Mouse (Mus musculus) CH12.LX (cell line): Measurements from ENCODE around the gene Prkcb. TPM values are rescaled to one million over a fixed set of nuclear protein-coding genes. Genes with fewer than 3 reads are reported as not detected.

ENCODE experiments used
- DNase-seq: peaks from one replicate; pipeline ENCODE4 v3.0.0-alpha.2; 2013; ENCODE audit errors: extremely low read depth
- H3K27ac ChIP-seq: 2 replicates; pipeline ENCODE4 v1.5.1; 2012; ENCODE audit warnings: low read depth, mild to moderate bottlenecking, control low read depth, moderate library complexity; ENCODE audit not compliant: insufficient read depth
- H3K27me3 ChIP-seq: replicated peaks from 2 replicates; pipeline ENCODE3; 2012; ENCODE audit warnings: inconsistent platforms
- H3K36me3 ChIP-seq, 2 experiments: replicated peaks in 1 of 2; 2 replicates each; pipeline versions ENCODE3 to v1.6.1; 2012; ENCODE audit warnings: inconsistent platforms in 1 of 2, low read length in 1 of 2, mild to moderate bottlenecking in 1 of 2, mixed read lengths in 1 of 2, moderate library complexity in 1 of 2; ENCODE audit not compliant: control insufficient read depth in 1 of 2, insufficient read depth in 1 of 2
- H3K4me1 ChIP-seq, 2 experiments: 2 replicates each; pipeline ENCODE4 v1.6.1; 2012; ENCODE audit warnings: inconsistent platforms in 1 of 2, moderate library complexity in 1 of 2; ENCODE audit not compliant: insufficient read depth in 2 of 2, control insufficient read depth in 1 of 2
- H3K4me2 ChIP-seq: 2 replicates; pipeline ENCODE4 v1.6.1; 2012; ENCODE audit warnings: low read depth, mild to moderate bottlenecking, control low read depth; ENCODE audit not compliant: poor library complexity, insufficient read depth, severe bottlenecking
- H3K4me3 ChIP-seq, 3 experiments: fragments of 150-350 bp in 1 of 3; sonication (generic) in 1 of 3; replicated peaks in 1 of 3; 2 replicates each; pipeline versions ENCODE3 to v1.5.1; 2011 to 2012; ENCODE audit warnings: low read depth in 2 of 3, low read length in 2 of 3, mild to moderate bottlenecking in 2 of 3, moderate library complexity in 2 of 3, control low read depth in 1 of 3, improper control_type of control experiment in 1 of 3, inconsistent platforms in 1 of 3, mixed read lengths in 1 of 3; ENCODE audit not compliant: poor library complexity in 1 of 3
- H3K79me2 ChIP-seq: replicated peaks from 2 replicates; pipeline ENCODE4 v1.6.1; 2012; ENCODE audit warnings: mild to moderate bottlenecking, moderate library complexity; ENCODE audit not compliant: control insufficient read depth, poor library complexity, insufficient read depth, severe bottlenecking; ENCODE audit errors: extremely low read depth
- H3K9ac ChIP-seq: 2 replicates; pipeline ENCODE4 v1.6.1; 2012; ENCODE audit warnings: low read depth, mild to moderate bottlenecking, control low read depth, moderate library complexity; ENCODE audit not compliant: insufficient read depth
- H3K9me3 ChIP-seq: replicated peaks from 2 replicates; pipeline ENCODE3; 2012; ENCODE audit warnings: low read length, inconsistent platforms, mixed read lengths
- CTCF ChIP-seq, 2 experiments: IDR thresholded peaks in 1 of 2; conservative IDR thresholded peaks in 1 of 2; 2 replicates each; pipeline ENCODE4 v1.5.1; 2011 to 2012; ENCODE audit warnings: low read depth in 2 of 2, low read length in 2 of 2, improper control_type of control experiment in 1 of 2, inconsistent platforms in 1 of 2, mild to moderate bottlenecking in 1 of 2, moderate library complexity in 1 of 2
- E2F4 ChIP-seq: IDR thresholded peaks from 2 replicates; pipeline ENCODE4 v1.6.1; 2011; ENCODE audit warnings: low read depth, low read length, improper control_type of control experiment; ENCODE audit not compliant: insufficient replicate concordance
- ELF1 ChIP-seq: IDR thresholded peaks from 2 replicates; pipeline ENCODE4 v1.6.1; 2014; ENCODE audit warnings: low read depth, mild to moderate bottlenecking, inconsistent platforms, low read length, improper control_type of control experiment
- EP300 ChIP-seq: IDR thresholded peaks from 2 replicates; pipeline ENCODE4 v1.6.1; 2011; ENCODE audit warnings: low read length, improper control_type of control experiment
- GABPA ChIP-seq: IDR thresholded peaks from 2 replicates; pipeline ENCODE4 v1.6.1; 2012; ENCODE audit warnings: low read depth, low read length, improper control_type of control experiment, inconsistent platforms; ENCODE audit not compliant: insufficient replicate concordance
- HCFC1 ChIP-seq: IDR thresholded peaks from 2 replicates; pipeline ENCODE4 v1.6.1; 2012; ENCODE audit warnings: low read depth, mild to moderate bottlenecking, inconsistent platforms, low read length, improper control_type of control experiment
- IRF4 ChIP-seq: IDR thresholded peaks from 2 replicates; pipeline ENCODE4 v1.6.1; 2014; ENCODE audit warnings: low read depth, mild to moderate bottlenecking, inconsistent platforms, low read length, improper control_type of control experiment
- JUN ChIP-seq: IDR thresholded peaks from 2 replicates; pipeline ENCODE4 v1.6.1; 2011; ENCODE audit warnings: low read depth, mild to moderate bottlenecking, low read length, improper control_type of control experiment, moderate library complexity; ENCODE audit not compliant: insufficient read depth
- JUND ChIP-seq: conservative IDR thresholded peaks from 2 replicates; pipeline ENCODE4 v1.6.1; 2011; ENCODE audit warnings: low read depth, low read length, improper control_type of control experiment
- KAT2A ChIP-seq: IDR thresholded peaks from 2 replicates; pipeline ENCODE4 v1.6.1; 2012; ENCODE audit warnings: low read length, improper control_type of control experiment, inconsistent platforms; ENCODE audit not compliant: insufficient replicate concordance
- MAX ChIP-seq: IDR thresholded peaks from 2 replicates; pipeline ENCODE4 v1.6.1; 2011; ENCODE audit warnings: low read length, improper control_type of control experiment
- MXI1 ChIP-seq: IDR thresholded peaks from 2 replicates; pipeline ENCODE4 v1.6.1; 2011; ENCODE audit warnings: mild to moderate bottlenecking, low read depth, low read length, improper control_type of control experiment
- MYC ChIP-seq: IDR thresholded peaks from 2 replicates; pipeline ENCODE4 v1.6.1; 2011; ENCODE audit warnings: low read depth, mild to moderate bottlenecking, improper control_type of control experiment, low read length
- PAX5 ChIP-seq: IDR thresholded peaks from 2 replicates; pipeline ENCODE4 v1.6.1; 2012; ENCODE audit warnings: low read length, inconsistent platforms, mixed read lengths
- POLR2AphosphoS2 ChIP-seq: IDR thresholded peaks from 2 replicates; pipeline ENCODE4 v1.6.1; 2011; ENCODE audit warnings: low read depth, low read length, improper control_type of control experiment
- RAD21 ChIP-seq: IDR thresholded peaks from 2 replicates; pipeline ENCODE4 v1.6.1; 2011; ENCODE audit warnings: low read depth, mild to moderate bottlenecking, low read length, improper control_type of control experiment, moderate library complexity
- RCOR1 ChIP-seq: conservative IDR thresholded peaks from 2 replicates; pipeline ENCODE4 v1.6.1; 2012; ENCODE audit warnings: low read depth, mild to moderate bottlenecking, inconsistent platforms, low read length, improper control_type of control experiment
- TBP ChIP-seq: conservative IDR thresholded peaks from 2 replicates; pipeline ENCODE4 v1.6.1; 2011; ENCODE audit warnings: low read depth, low read length, improper control_type of control experiment
- TCF12 ChIP-seq: IDR thresholded peaks from 2 replicates; pipeline ENCODE4 v1.6.1; 2014; ENCODE audit warnings: low read depth, mild to moderate bottlenecking, inconsistent platforms, low read length, improper control_type of control experiment
- USF1 ChIP-seq: IDR thresholded peaks from 2 replicates; pipeline ENCODE4 v1.6.1; 2014; ENCODE audit warnings: low read depth, mild to moderate bottlenecking, inconsistent platforms, low read length, improper control_type of control experiment
- USF2 ChIP-seq: conservative IDR thresholded peaks from 2 replicates; pipeline ENCODE4 v1.6.1; 2011; ENCODE audit warnings: low read depth, low read length, improper control_type of control experiment
- ZC3H11A ChIP-seq: IDR thresholded peaks from 2 replicates; pipeline ENCODE4 v1.6.1; 2012; ENCODE audit warnings: low read depth, mild to moderate bottlenecking, inconsistent platforms, low read length, improper control_type of control experiment
- ZKSCAN1 ChIP-seq: IDR thresholded peaks from 2 replicates; pipeline ENCODE4 v1.6.1; 2012; ENCODE audit warnings: low read depth, inconsistent platforms, low read length, improper control_type of control experiment, borderline replicate concordance
- ZNF384 ChIP-seq: IDR thresholded peaks from 2 replicates; pipeline ENCODE4 v1.6.1; 2012; ENCODE audit warnings: low read depth, low read length, improper control_type of control experiment, inconsistent platforms
- dilution Hi-C: fragments of 300-500 bp; cut with MboI; formaldehyde crosslinking; loops from 2 replicates; pipeline ENCODE4 v1.14.3; 2020; ENCODE audit warnings: low sequenced_read_pairs; ENCODE audit not compliant: extremely low pct_unique_long_range_greater_than_20kb, extremely low pct_ligation_motif_present
- in situ Hi-C: fragments of 300-500 bp; cut with MboI; formaldehyde crosslinking; loops from 3 replicates; pipeline ENCODE4 v1.14.3; 2019; ENCODE audit warnings: low sequenced_read_pairs, low pct_ligation_motif_present, low pct_unique_long_range_greater_than_20kb, mixed read lengths
- polyA plus RNA-seq: library from polyadenylated mRNA; unstranded; fragments of >175 nt; gene quantifications from 2 replicates; pipeline ENCODE4 v1.2.1, GENCODE M21; 2012; ENCODE audit warnings: low read depth; ENCODE audit not compliant: insufficient read length
- total RNA-seq, 2 experiments: library from RNA; depleted of rRNA; stranded (reverse); fragments of 300-350 nt in 1 of 2; fragments of >200 nt in 1 of 2; gene quantifications; 2 replicates each; pipeline ENCODE4 v1.2.3; 2012 to 2014

Prkcb gene
- total and polyA plus RNA-seq, 3 experiments: 323 to 463 (median 337) TPM

DNA sequence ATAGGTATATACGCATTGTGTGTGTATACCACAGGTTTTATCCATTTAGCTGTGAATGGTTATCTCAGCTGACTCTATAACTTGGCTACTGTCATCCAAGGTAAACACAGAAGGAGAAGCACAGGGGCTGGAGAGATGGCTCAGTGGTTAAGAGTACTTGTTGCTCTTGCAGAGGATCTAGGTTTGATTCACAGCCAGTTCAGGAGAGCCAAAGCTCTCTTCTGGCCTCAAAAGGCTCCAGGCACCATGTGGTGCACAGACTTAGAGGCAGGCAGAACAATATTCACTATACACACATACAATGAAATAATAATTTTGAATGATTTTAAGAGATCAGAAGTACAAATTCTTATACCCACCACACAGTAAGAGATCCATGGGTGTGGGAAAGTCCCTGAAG lies 98.0 kb downstream of the Prkcb start:
- no peak for DNase-seq
- Histone ChIP-seq H3K27me3 (no peaks in the 10 kb centered on the region), H3K36me3 (peaks cover 31 to 58% of the 10 kb centered on the region in 2 experiments), H3K9me3 (no peaks in the 10 kb centered on the region), H3K4me1 (peaks cover 39 to 84% of the 10 kb centered on the region in 2 experiments), H3K27ac (peak overlapping the region; percentile 81), H3K79me2 (peaks cover 76% of the 10 kb centered on the region), H3K9ac (no peak overlapping the region), H3K4me2 (no peak overlapping the region), H3K4me3 (no peak overlapping the region)
- in situ Hi-C loops: loop anchor here (5.0 kb wide), 1 partner anchor 44 kb away; no protein-coding TSS in a partner anchor
- dilution Hi-C loops: no loop called here
- TF ChIP-seq MAX (no peak), TBP (no peak), E2F4 (no peak), EP300 (no peak)

DNA sequence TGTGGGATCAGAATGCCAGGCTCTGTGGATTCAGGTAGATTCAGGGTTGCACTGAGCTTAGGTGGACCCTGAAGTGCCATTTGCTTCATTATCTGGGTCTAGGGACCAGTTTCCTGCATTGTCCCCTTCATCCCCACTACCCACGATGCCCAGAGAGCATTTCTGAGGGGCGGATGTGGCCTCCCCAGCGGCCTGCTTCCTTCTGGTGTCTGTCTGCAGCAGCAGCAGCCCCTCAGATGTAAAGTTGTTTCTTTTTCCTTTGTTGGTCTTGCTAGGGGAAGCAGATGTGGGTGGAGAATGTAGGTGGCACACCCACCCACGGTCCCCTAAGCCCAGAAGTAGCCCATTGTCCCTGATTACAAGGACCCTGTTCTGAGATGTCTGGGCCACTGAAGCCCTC lies 99.3 kb downstream of the Prkcb start:
- TF ChIP-seq USF1: no peak
- TF ChIP-seq MYC: no peak
- TF ChIP-seq ZKSCAN1: no peak
- no peak for TF ChIP-seq ZNF384
- no peak for TF ChIP-seq ZC3H11A
- TF ChIP-seq CTCF (conservative IDR thresholded peaks at IDR 0.05 in 1 of 2, IDR thresholded peaks at IDR 0.05 in 1 of 2; ENCODE audit: low read depth in 2 of 2, low read length in 2 of 2): no peak
- no peak for TF ChIP-seq TCF12
- no peak for TF ChIP-seq HCFC1
- no peak overlapping the region for H3K4me3 ChIP-seq
- H3K79me2 ChIP-seq: peaks cover 82% of the 10 kb centered on the region
- H3K4me1 ChIP-seq: peaks cover 49 to 94% of the 10 kb centered on the region in 2 experiments
- dilution Hi-C loops: no loop called here
- H3K36me3 ChIP-seq: peaks cover 21 to 53% of the 10 kb centered on the region in 2 experiments
- H3K27ac ChIP-seq: peak overlapping the region; percentile 99
- no peak overlapping the region for H3K9ac ChIP-seq
- DNase-seq: no peak
- in situ Hi-C loops: loop anchor here (5.0 kb wide), 1 partner anchor 46 kb away; no protein-coding TSS in a partner anchor
- no peaks in the 10 kb centered on the region for H3K27me3 ChIP-seq
- H3K4me2 ChIP-seq: no peak overlapping the region
- H3K9me3 ChIP-seq: no peaks in the 10 kb centered on the region

DNA sequence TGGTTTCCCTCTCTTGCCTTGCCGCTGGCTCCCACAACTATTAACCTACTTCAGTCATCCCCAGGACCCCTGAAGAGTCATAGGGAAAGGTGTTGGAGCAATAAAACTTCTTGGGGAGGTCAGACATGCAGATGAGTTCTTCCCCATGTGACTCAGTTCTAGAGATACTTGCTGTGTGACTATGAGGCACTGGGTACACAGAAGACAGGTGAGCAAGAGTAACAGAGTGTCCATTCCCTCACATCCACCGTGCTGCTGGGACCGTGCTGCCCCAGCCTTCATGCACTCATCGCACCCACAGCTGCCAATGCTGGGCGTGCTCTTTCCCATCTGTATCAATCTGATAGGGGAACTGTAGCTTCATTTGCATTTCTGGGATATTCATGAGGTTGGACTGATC lies 100.3 kb downstream of the Prkcb start:
- Histone ChIP-seq H3K27me3 (no peaks in the 10 kb centered on the region), H3K4me1 (peaks cover 49 to 95% of the 10 kb centered on the region in 2 experiments), H3K27ac (peak overlapping the region; percentile 99), H3K4me3 (peak overlapping the region in 1 of 3 experiments; percentile 47), H3K9me3 (no peaks in the 10 kb centered on the region), H3K79me2 (peaks cover 80% of the 10 kb centered on the region), H3K4me2 (peak overlapping the region; percentile 34; the same call in 1 of the 2 replicates), H3K36me3 (peaks cover 18 to 43% of the 10 kb centered on the region in 2 experiments), H3K9ac (peak overlapping the region; percentile 16; the same call in 1 of the 2 replicates)
- dilution Hi-C loops: no loop called here
- in situ Hi-C loops: loop anchor here (5.0 kb wide), 1 partner anchor 47 kb away; no protein-coding TSS in a partner anchor
- DNase-seq: peak; percentile 67
- TF ChIP-seq ZNF384 (no peak), POLR2AphosphoS2 (no peak), RCOR1 (no peak), MXI1 (no peak), ZC3H11A (no peak), HCFC1 (no peak), RAD21 (no peak), ELF1 (no peak), JUND (0 out of 2 replicates have a peak, but pooled peaks have one; percentile 36), KAT2A (no peak), PAX5 (no peak), TBP (no peak), GABPA (no peak), USF2 (no peak; the same call in 1 of the 2 replicates), ZKSCAN1 (no peak), IRF4 (peak; percentile 71; the same call in 1 of the 2 replicates), JUN (0 out of 2 replicates have a peak, but pooled peaks have one; percentile 21), CTCF (conservative IDR thresholded peaks at IDR 0.05 in 1 of 2, IDR thresholded peaks at IDR 0.05 in 1 of 2; ENCODE audit: low read depth in 2 of 2, low read length in 2 of 2) (no peak), E2F4 (no peak), MAX (0 out of 2 replicates have a peak, but pooled peaks have one; percentile 28)
